Mouse (Mus musculus): ENCODE data around the gene Purb.

DNA sequence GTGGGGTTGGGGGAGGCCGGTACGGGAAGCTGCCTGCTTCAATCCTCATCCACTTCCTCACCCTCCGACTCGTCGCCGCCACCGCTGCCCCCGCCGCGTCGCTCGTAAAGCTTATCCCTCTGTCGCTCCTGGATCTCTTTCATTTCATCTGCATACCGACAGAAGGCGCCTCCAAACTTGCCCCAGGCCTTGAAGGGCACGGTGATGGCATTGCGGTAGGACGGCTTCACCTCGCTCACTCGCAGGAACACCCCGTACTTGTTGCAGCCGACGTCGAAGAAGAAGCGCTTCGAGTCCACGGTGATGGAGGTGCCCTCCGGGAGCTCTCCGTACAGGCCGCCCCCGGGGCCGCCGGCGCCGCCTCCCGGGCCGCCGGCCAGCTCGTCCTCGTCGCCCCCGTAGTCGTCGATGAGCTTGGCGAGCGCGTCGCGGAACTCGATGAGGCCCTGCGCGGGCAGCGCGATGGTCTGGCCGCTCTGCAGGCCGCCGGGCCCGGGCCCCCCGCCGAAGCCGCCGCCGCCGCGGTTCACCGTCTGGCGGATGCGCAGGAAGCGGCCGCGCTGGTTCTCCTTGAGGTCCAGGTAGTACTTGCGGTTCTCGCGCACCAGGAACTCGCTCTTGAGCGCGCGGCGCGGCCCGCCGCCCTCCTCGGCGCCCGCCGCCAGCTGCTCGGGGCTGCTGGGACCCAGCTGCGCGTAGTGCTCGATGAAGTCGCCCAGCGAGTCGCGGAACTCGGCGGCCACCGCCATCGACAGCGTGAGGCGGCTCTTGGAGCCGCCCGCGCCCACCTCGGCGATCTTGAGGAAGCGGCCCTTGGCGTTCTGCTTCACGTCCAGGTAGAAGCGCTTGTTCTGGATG lies 614 bp downstream of the Purb start:
- no peak for TF ChIP-seq GATA1 (IDR thresholded peaks at IDR 0.05; ENCODE audit: low read length)
- no peak for TF ChIP-seq TAL1 (IDR thresholded peaks at IDR 0.05; ENCODE audit: low read length)
